Mouse (Mus musculus): Measurements from ENCODE around the gene Zfp511. TPM values are rescaled to one million over a fixed set of nuclear protein-coding genes. Genes with fewer than 3 reads are reported as not detected.

Gene Zfp511
- 55.8 TPM for polyA plus RNA-seq (2012; fragmentation: generic; extraction: Trizol)
- long read RNA-seq, experiment 1, transcript Zfp511-201 (6 exons, 1,076 nt) = major isoform, 18 of 23 reads
- long read RNA-seq, experiment 1, partial matches to known transcripts = 2 of 23 reads
- long read RNA-seq, experiment 1, other reads (novel, unspliced or antisense) = 2 of 23 reads
- long read RNA-seq, experiment 2, transcript Zfp511-201 (6 exons, 1,076 nt) = major isoform, 10 of 13 reads
- long read RNA-seq, experiment 2, partial matches to known transcripts = 1 of 13 reads
- long read RNA-seq, experiment 2, other reads (novel, unspliced or antisense) = 1 of 13 reads

DNA sequence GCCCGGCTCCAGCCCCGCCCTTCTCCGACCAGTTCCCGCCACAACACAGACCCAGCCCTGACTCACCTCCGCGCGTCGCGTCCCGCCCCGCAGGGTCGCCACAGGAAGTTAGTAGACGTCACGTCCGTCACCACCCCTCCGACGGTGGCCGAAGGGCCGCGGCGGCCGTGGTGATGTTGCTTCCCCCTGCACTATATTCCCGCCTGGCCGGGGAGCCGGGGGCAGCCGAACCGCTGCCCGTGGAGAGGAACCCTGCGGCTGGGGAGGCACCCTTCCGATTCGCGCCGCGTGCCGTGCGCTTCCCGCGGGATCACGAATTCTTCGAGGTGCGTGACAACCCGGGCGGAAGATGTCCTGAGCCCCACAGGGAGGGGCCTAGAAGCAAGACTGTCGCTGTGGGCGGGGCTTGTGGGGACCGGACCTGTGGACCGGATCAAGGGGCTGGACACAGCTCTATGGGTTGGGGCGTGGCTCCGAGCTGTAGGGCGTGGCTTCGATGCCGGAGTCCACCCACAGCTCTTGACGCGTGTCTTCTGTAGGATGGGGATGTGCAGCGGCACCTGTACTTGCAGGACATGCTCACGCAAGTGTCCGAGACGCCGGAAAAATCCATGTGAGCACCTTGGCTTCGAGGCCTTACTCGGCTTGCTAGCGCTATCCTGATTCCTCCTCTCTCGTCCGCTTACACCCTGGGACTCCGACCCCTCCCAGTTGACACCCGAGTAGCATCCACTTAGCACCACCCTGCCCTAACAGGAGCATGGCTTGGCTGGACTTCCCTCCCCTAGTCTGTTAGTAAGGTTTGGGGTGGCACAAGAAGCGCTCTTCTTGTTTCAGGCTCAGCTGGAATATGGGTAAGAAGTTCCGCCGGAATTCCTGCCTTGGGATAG lies at the start of gene Zfp511, which contains the start of gene Tubgcp2:
Zfp511 (plus strand) TSS at position 111 of the 890 bp plus-strand sequence.
Tubgcp2 (minus strand) TSS at position 389 of the 890 bp plus-strand sequence.
- Histone ChIP-seq H3K36me3 (ENCODE audit: control insufficient read depth, insufficient read depth) (peaks cover 26% of the 10 kb centered on the region), H3K4me3 (ENCODE audit: insufficient read depth, poor library complexity, severe bottlenecking) (peak within 1 kb of the TSS; percentile 64), H3ac (ENCODE audit: control insufficient read depth, insufficient read length, low read depth) (peak within 1 kb of the TSS; percentile 91), H3K79me3 (ENCODE audit: low read depth) (peaks cover 19% of the 10 kb centered on the region), H3K27me3 (ENCODE audit: control insufficient read depth, insufficient read depth, insufficient read length) (no peaks in the 10 kb centered on the region), H3K79me2 (ENCODE audit: control insufficient read depth, insufficient read depth) (peaks cover 40% of the 10 kb centered on the region)
- TF ChIP-seq CTCF (IDR thresholded peaks at IDR 0.05; ENCODE audit: control insufficient read depth, insufficient read depth, insufficient read length) (no peak), MAX (IDR thresholded peaks at IDR 0.05) (peak; percentile 16)

DNA sequence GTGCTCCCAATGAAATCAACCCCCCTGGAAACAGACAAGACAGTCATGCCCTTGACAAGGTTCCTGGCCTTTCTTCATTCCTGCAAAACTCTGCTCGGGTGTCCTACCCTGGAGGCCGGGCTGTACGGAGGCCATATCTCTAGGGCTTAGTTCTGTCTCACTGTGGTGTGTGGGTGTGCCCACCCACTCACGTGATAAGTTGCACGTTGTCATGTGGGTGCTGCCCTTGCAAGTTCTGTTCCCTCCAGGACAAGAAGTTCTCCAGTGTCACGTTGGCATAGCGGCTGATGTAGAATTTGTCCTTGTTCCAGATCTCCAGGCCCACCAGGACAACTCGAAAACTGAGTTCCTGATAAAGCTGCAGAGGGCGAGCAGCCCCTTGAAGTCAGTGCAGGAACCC lies 47.9 kb upstream of the Zfp511 start:
- Histone ChIP-seq H3ac (ENCODE audit: control insufficient read depth, insufficient read length, low read depth) (no peak overlapping the region), H3K27me3 (ENCODE audit: control insufficient read depth, insufficient read depth, insufficient read length) (no peaks in the 10 kb centered on the region), H3K79me3 (ENCODE audit: low read depth) (no peaks in the 10 kb centered on the region), H3K79me2 (ENCODE audit: control insufficient read depth, insufficient read depth) (no peaks in the 10 kb centered on the region), H3K36me3 (ENCODE audit: control insufficient read depth, insufficient read depth) (peaks cover 6% of the 10 kb centered on the region), H3K4me3 (ENCODE audit: insufficient read depth, poor library complexity, severe bottlenecking) (no peak overlapping the region)
- TF ChIP-seq CTCF (IDR thresholded peaks at IDR 0.05; ENCODE audit: control insufficient read depth, insufficient read depth, insufficient read length) (no peak), MAX (IDR thresholded peaks at IDR 0.05) (no peak), FOSL1 (IDR thresholded peaks at IDR 0.05; ENCODE audit: insufficient read depth, low read length, poor library complexity, severe bottlenecking) (no peak), CEBPB (IDR thresholded peaks at IDR 0.05; ENCODE audit: low read depth) (no peak), MYOG (IDR thresholded peaks at IDR 0.05; ENCODE audit: control insufficient read depth, extremely low read depth, insufficient read length) (no peak), USF1 (IDR thresholded peaks at IDR 0.05; ENCODE audit: low read depth) (no peak), MYOD1 (IDR thresholded peaks at IDR 0.05; ENCODE audit: control insufficient read depth, insufficient read length, low read depth) (no peak)

DNA sequence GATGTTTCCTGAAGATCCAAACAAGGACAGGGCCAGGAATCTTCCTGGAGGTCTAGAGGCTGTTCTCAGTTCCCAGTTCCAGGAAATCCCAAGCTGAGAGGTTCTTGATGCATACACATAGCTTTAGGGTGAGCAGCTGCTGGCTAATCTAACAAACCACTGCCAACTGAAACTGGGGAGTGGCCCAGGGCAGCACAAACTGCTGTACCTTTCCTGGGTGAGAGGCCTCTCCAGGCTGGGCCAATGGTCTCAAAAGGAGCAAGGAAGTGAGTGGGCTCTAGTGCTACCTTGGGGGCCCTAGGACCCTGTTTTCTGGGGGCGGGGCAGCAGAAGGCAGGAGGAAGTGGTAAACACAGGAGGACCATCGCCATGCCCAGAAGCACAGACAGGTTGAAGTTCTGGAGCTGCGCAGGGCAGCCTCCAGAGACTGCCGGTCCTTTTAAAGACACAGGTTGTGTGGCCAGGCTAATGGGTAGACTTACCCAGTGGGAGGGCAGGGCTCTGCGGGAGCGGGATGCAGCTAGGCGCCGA lies 45.3 kb upstream of the Zfp511 start:
- H3K27me3 ChIP-seq (ENCODE audit: control insufficient read depth, insufficient read depth, insufficient read length) = no peaks in the 10 kb centered on the region
- no peaks in the 10 kb centered on the region for H3K79me3 ChIP-seq (ENCODE audit: low read depth)
- H3K36me3 ChIP-seq (ENCODE audit: control insufficient read depth, insufficient read depth) = no peaks in the 10 kb centered on the region
- H3K79me2 ChIP-seq (ENCODE audit: control insufficient read depth, insufficient read depth) = no peaks in the 10 kb centered on the region
- no peak for TF ChIP-seq MAX (IDR thresholded peaks at IDR 0.05)
- no peak for TF ChIP-seq USF1 (IDR thresholded peaks at IDR 0.05; ENCODE audit: low read depth)
- no peak for TF ChIP-seq MYOD1 (IDR thresholded peaks at IDR 0.05; ENCODE audit: control insufficient read depth, insufficient read length, low read depth)
- H3K4me3 ChIP-seq (ENCODE audit: insufficient read depth, poor library complexity, severe bottlenecking) = no peak overlapping the region
- no peak overlapping the region for H3ac ChIP-seq (ENCODE audit: control insufficient read depth, insufficient read length, low read depth)

DNA sequence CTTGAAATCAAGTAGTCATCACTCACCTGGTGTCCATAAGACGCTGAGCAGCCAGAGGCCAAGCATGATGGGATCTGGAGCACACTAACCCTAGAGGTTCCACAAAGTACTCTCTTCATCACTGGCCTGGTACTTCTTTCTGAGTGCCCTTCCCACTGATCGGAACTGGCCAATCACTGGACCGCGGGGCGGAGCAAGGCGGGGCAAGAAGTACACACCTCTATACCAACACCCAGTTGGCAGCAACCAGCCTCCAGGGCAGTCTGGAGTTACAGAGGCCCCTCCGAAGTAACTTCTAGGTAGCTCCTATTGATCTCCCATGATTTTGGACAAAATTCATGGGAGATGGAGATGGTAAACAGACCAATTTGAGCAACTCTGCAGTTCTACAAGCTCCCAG lies 43.8 kb upstream of the Zfp511 start, which contains the start of gene Adam8:
Adam8 (minus strand) TSS at position 157 of the 400 bp plus-strand sequence.
- H3K79me2 ChIP-seq (ENCODE audit: control insufficient read depth, insufficient read depth) = no peaks in the 10 kb centered on the region
- TF ChIP-seq FOSL1 (IDR thresholded peaks at IDR 0.05; ENCODE audit: insufficient read depth, low read length, poor library complexity, severe bottlenecking) (no peak), USF1 (IDR thresholded peaks at IDR 0.05; ENCODE audit: low read depth) (no peak), CEBPB (IDR thresholded peaks at IDR 0.05; ENCODE audit: low read depth) (no peak), MYOD1 (IDR thresholded peaks at IDR 0.05; ENCODE audit: control insufficient read depth, insufficient read length, low read depth) (no peak), MYOG (IDR thresholded peaks at IDR 0.05; ENCODE audit: control insufficient read depth, extremely low read depth, insufficient read length) (no peak), MAX (IDR thresholded peaks at IDR 0.05) (no peak), CTCF (IDR thresholded peaks at IDR 0.05; ENCODE audit: control insufficient read depth, insufficient read depth, insufficient read length) (no peak)
- H3K36me3 ChIP-seq (ENCODE audit: control insufficient read depth, insufficient read depth) = peaks cover 5% of the 10 kb centered on the region
- no peaks in the 10 kb centered on the region for H3K79me3 ChIP-seq (ENCODE audit: low read depth)
- H3ac ChIP-seq (ENCODE audit: control insufficient read depth, insufficient read length, low read depth) = no peak within 1 kb of the TSS
- H3K27me3 ChIP-seq (ENCODE audit: control insufficient read depth, insufficient read depth, insufficient read length) = no peaks in the 10 kb centered on the region
- no peak within 1 kb of the TSS for H3K4me3 ChIP-seq (ENCODE audit: insufficient read depth, poor library complexity, severe bottlenecking)

DNA sequence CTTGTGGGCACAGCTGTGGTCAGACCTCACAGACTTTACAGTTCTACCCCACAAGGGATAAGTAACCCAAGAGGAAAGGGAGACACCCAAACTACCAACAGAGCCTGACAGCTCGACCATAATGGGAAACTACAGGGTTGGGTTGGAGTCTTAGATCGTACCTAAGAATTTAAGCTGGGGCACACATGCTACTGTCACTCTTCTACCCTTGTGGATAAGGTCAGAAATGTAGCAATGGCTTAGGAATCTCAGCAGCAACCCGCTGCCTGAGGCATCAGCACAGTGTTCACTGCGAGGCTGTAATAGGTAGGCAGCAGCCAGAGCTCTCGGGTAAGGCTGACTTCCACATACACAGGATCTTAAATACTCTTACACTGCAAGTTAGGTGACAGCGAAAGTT lies 42.7 kb upstream of the Zfp511 start:
- Histone ChIP-seq H3K36me3 (ENCODE audit: control insufficient read depth, insufficient read depth) (peaks cover 8% of the 10 kb centered on the region), H3ac (ENCODE audit: control insufficient read depth, insufficient read length, low read depth) (no peak overlapping the region), H3K27me3 (ENCODE audit: control insufficient read depth, insufficient read depth, insufficient read length) (no peaks in the 10 kb centered on the region), H3K79me2 (ENCODE audit: control insufficient read depth, insufficient read depth) (no peaks in the 10 kb centered on the region), H3K79me3 (ENCODE audit: low read depth) (no peaks in the 10 kb centered on the region), H3K4me3 (ENCODE audit: insufficient read depth, poor library complexity, severe bottlenecking) (no peak overlapping the region)
- TF ChIP-seq MYOD1 (IDR thresholded peaks at IDR 0.05; ENCODE audit: control insufficient read depth, insufficient read length, low read depth) (peak; percentile 97), USF1 (IDR thresholded peaks at IDR 0.05; ENCODE audit: low read depth) (no peak)

All from C2C12 (cell line).